Mouse (Mus musculus) heart, postnatal 0 days (tissue): ENCODE measurements around the gene Ttll3. TPM values are rescaled to one million over a fixed set of nuclear protein-coding genes. Genes with fewer than 3 reads are reported as not detected.

Experiments used
- ATAC-seq: fragments of 200-750 bp; cut with Nextera tagmentation; 2 replicates; pipeline ENCODE4 v1.8.0; 2017; ENCODE audit warnings: low read depth, moderate number of reproducible peaks, moderate library complexity; ENCODE audit not compliant: insufficient read depth
- DNase-seq: peaks from one replicate; pipeline ENCODE4 v3.0.0-alpha.2; 2016; ENCODE audit warnings: low spot score
- H3K27ac ChIP-seq: fragments of 300-500 bp; sonication (generic); 2 replicates; pipeline ENCODE4 v1.5.1; 2014; ENCODE audit warnings: low read depth, mild to moderate bottlenecking
- H3K27me3 ChIP-seq: fragments of 300-500 bp; sonication (generic); 2 replicates; pipeline ENCODE4 v1.6.1; 2014; ENCODE audit warnings: low read length, mixed read lengths; ENCODE audit not compliant: control insufficient read depth, insufficient read depth
- H3K36me3 ChIP-seq: fragments of 300-500 bp; sonication (generic); replicated peaks from 2 replicates; pipeline ENCODE4 v1.6.1; 2014; ENCODE audit warnings: low read length, mixed read lengths; ENCODE audit not compliant: control insufficient read depth, insufficient read depth
- H3K4me1 ChIP-seq: fragments of 300-500 bp; sonication (generic); 2 replicates; pipeline ENCODE4 v1.6.1; 2014; ENCODE audit warnings: antibody characterized with exemption; ENCODE audit not compliant: control insufficient read depth, insufficient read depth
- H3K4me2 ChIP-seq: fragments of 300-500 bp; sonication (generic); 2 replicates; pipeline ENCODE4 v1.6.1; 2014; ENCODE audit warnings: low read depth, mild to moderate bottlenecking, low read length, moderate library complexity
- H3K4me3 ChIP-seq: fragments of 300-500 bp; sonication (generic); 2 replicates; pipeline ENCODE4 v1.5.1; 2014; ENCODE audit warnings: low read depth, low read length
- H3K9ac ChIP-seq: fragments of 300-500 bp; sonication (generic); replicated peaks from 2 replicates; pipeline ENCODE4 v1.6.1; 2014; ENCODE audit warnings: low read depth, low read length, mixed read lengths
- H3K9me3 ChIP-seq: fragments of 300-500 bp; sonication (generic); replicated peaks from 2 replicates; pipeline ENCODE4 v1.6.1; 2016; ENCODE audit warnings: low read length; ENCODE audit not compliant: control insufficient read depth
- CTCF ChIP-seq: IDR thresholded peaks from 2 replicates; pipeline ENCODE4 v1.5.1; 2016; ENCODE audit warnings: antibody characterized with exemption, control low read depth, low read depth
- EP300 ChIP-seq: IDR thresholded peaks from 2 replicates; pipeline ENCODE4 v1.6.1; 2016; ENCODE audit warnings: antibody characterized with exemption, low read depth
- WGBS: fragments of 180-500 bp; shearing (Covaris S2); extraction: QIAGEN DNeasy Blood & Tissue Kit; methylation state at CpG from one replicate; pipeline ENCODE4 v1.1.7; 2014; 5-methylcytosine and 5-hydroxymethylcytosine counted together
- polyA plus RNA-seq: library from polyadenylated mRNA; unstranded; fragments of >200 nt; fragmentation: Nextera tagmentation; extraction: Ambion mirVana; gene quantifications from 2 replicates; pipeline ENCODE4 v1.2.1, GENCODE M21; 2015
- total RNA-seq: library from RNA; depleted of rRNA; stranded (reverse); fragments of >200 nt; gene quantifications from 2 replicates; pipeline ENCODE4 v1.2.3, GENCODE M21; 2014; ENCODE audit warnings: low replicate concordance

The Ttll3 gene
- total and polyA plus RNA-seq, 2 experiments from 2014 or later: 0.64 to 10.4 TPM

GRCm38 (mm10) chr6:113379246-113379645, 9.8 kb upstream of the Ttll3 start:
- peaks cover 55% of the 10 kb centered on the region for H3K36me3 ChIP-seq
- no peak for ATAC-seq

GRCm38 (mm10) chr6:113380480-113380879, 8.6 kb upstream of the Ttll3 start:
- Histone ChIP-seq H3K4me1 (peaks cover 14% of the 10 kb centered on the region), H3K27me3 (no peaks in the 10 kb centered on the region), H3K36me3 (peaks cover 54% of the 10 kb centered on the region), H3K9ac (no peak overlapping the region), H3K4me2 (no peak overlapping the region), H3K9me3 (no peaks in the 10 kb centered on the region), H3K4me3 (no peak overlapping the region), H3K27ac (no peak overlapping the region)
- DNase-seq: no peak
- no peak for ATAC-seq
- WGBS: 82% methylated on average over 11 of the region's 11 CpGs
- TF ChIP-seq EP300 (no peak), CTCF (0 out of 2 replicates have a peak, but pooled peaks have one; percentile 5)

More at GRCm38 (mm10) chr6:113379246-113379645, 9.8 kb upstream of the Ttll3 start:
- DNase-seq: no peak
- H3K9me3 ChIP-seq: no peaks in the 10 kb centered on the region
- H3K4me1 ChIP-seq: peaks cover 14% of the 10 kb centered on the region
- 62% methylated on average over 6 of the region's 6 CpGs for WGBS
- no peaks in the 10 kb centered on the region for H3K27me3 ChIP-seq
- peak overlapping the region; percentile 94 for H3K4me3 ChIP-seq
- no peak for TF ChIP-seq EP300
- TF ChIP-seq CTCF: no peak
- H3K4me2 ChIP-seq: peak overlapping the region; percentile 94
- peak overlapping the region; percentile 91 for H3K9ac ChIP-seq
- no peak overlapping the region for H3K27ac ChIP-seq

- TF ChIP-seq CTCF (no peak), EP300 (no peak)
- DNase-seq (no peak), ATAC-seq (no peak)
- no peaks in the 10 kb centered on the region for H3K9me3 ChIP-seq
- H3K27me3 ChIP-seq: no peaks in the 10 kb centered on the region
- H3K27ac ChIP-seq: no peak overlapping the region
- peaks cover 88% of the 10 kb centered on the region for H3K36me3 ChIP-seq
- 89% methylated on average over 8 of the region's 8 CpGs for WGBS
- peaks cover 4% of the 10 kb centered on the region for H3K4me1 ChIP-seq
- no peak overlapping the region for H3K4me3 ChIP-seq
- no peak overlapping the region for H3K4me2 ChIP-seq
- no peak overlapping the region for H3K9ac ChIP-seq
Observed at GRCm38 (mm10) chr6:113384351-113384927, 4.6 kb upstream of the Ttll3 start.

GRCm38 (mm10) chr6:113385160-113385714, 3.8 kb upstream of the Ttll3 start:
- DNase-seq: no peak
- 48% methylated on average over 11 of the region's 11 CpGs for WGBS
- H3K4me3 ChIP-seq: no peak overlapping the region
- no peak for TF ChIP-seq EP300
- TF ChIP-seq CTCF: no peak
- H3K4me1 ChIP-seq: no peaks in the 10 kb centered on the region
- H3K9me3 ChIP-seq: no peaks in the 10 kb centered on the region
- no peak overlapping the region for H3K27ac ChIP-seq
- peaks cover 95% of the 10 kb centered on the region for H3K36me3 ChIP-seq
- ATAC-seq: no peak
- no peak overlapping the region for H3K9ac ChIP-seq
- no peak overlapping the region for H3K4me2 ChIP-seq
- no peaks in the 10 kb centered on the region for H3K27me3 ChIP-seq

GRCm38 (mm10) chr6:113386025-113386424, 3.0 kb upstream of the Ttll3 start:
- Histone ChIP-seq H3K27me3 (no peaks in the 10 kb centered on the region), H3K4me3 (no peak overlapping the region), H3K4me2 (no peak overlapping the region), H3K9me3 (no peaks in the 10 kb centered on the region), H3K36me3 (peaks cover 91% of the 10 kb centered on the region), H3K27ac (no peak overlapping the region), H3K4me1 (no peaks in the 10 kb centered on the region), H3K9ac (no peak overlapping the region)
- no peak for DNase-seq
- no peak for ATAC-seq
- no peak for TF ChIP-seq CTCF
- no peak for TF ChIP-seq EP300
- 86% methylated on average over 3 of the region's 3 CpGs for WGBS

GRCm38 (mm10) chr6:113390715-113391114, 1.7 kb downstream of the Ttll3 start:
- TF ChIP-seq CTCF (no peak), EP300 (no peak)
- H3K9ac ChIP-seq: no peak overlapping the region
- H3K36me3 ChIP-seq: peaks cover 47% of the 10 kb centered on the region
- no peaks in the 10 kb centered on the region for H3K4me1 ChIP-seq
- H3K9me3 ChIP-seq: no peaks in the 10 kb centered on the region
- no peak overlapping the region for H3K27ac ChIP-seq
- DNase-seq: no peak
- no peak overlapping the region for H3K4me2 ChIP-seq
- 92% methylated on average over 3 of the region's 3 CpGs for WGBS
- H3K4me3 ChIP-seq: no peak overlapping the region
- H3K27me3 ChIP-seq: no peaks in the 10 kb centered on the region
- ATAC-seq: no peak
